Mouse (Mus musculus) embryonic fibroblast, embryonic 13.5 days (primary cell): ENCODE results near the gene Sept1.

Experiments
- CTCF ChIP-seq: IDR thresholded peaks from 2 replicates; pipeline ENCODE4 v1.5.1; 2011; ENCODE audit warnings: mild to moderate bottlenecking, control low read depth, low read length, moderate library complexity, borderline replicate concordance; ENCODE audit not compliant: insufficient read depth
- POLR2A ChIP-seq: IDR thresholded peaks from 2 replicates; pipeline ENCODE4 v1.6.1; 2011; ENCODE audit warnings: low read depth, mild to moderate bottlenecking, control low read depth, low read length, moderate library complexity

GRCm38 (mm10) chr7:127270666-127271065 is 37.7 kb upstream of the Sept1 start:
- TF ChIP-seq CTCF, result no peak
- TF ChIP-seq POLR2A, result no peak
